Mouse (Mus musculus) pancreas, adult 10 weeks (tissue): ENCODE measurements around the gene Sun5. TPM values are rescaled to one million over a fixed set of nuclear protein-coding genes. Genes with fewer than 3 reads are reported as not detected.

Experiments
- polyA plus RNA-seq: library from polyadenylated mRNA; stranded (reverse); fragments of 350-450 nt; fragmentation: Illumina TruSeq; extraction: RNeasy Lipid Tissue Mini Kit (QIAGEN cat#74804); gene quantifications from one replicate; pipeline ENCODE4 v1.2.3, GENCODE M21; 2015; ENCODE audit warnings: low read depth, low replicate concordance; ENCODE audit not compliant: insufficient read depth

Gene Sun5
- not detected for polyA plus RNA-seq

GRCm38 (mm10) chr2:153870984-153871383, at the start of gene Sun5:
TSS of gene Sun5 (minus strand) at chr2:153871084.

DNA sequence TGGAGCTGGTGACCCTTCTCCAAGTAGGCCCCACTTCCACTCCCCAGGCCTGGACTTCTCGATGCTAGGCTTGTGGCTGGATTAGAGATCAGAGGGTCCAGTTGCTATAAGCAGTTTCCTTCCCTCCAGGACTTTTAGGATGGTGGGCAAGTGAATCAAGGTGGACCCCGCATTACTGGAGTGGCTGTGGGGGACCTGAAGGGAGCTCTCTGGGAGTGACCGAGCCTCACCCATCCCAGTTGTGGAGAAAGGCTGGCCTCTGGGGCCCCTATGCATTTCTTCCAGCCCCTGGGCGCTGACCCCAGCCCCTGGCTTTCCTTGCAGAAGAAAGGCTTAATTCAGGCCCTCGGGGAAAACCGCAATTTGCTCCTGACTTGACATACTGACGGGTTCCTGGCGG, 47.0 kb upstream of the Sun5 start, which contains the start of gene Bpifb3:
Bpifb3 (plus strand) TSS at position 301 of the 400 bp plus-strand sequence.

GRCm38 (mm10) chr2:153900088-153900487, 29.2 kb upstream of the Sun5 start, which contains the start of gene Bpifb6:
TSS of gene Bpifb6 (plus strand) at chr2:153900388.

DNA sequence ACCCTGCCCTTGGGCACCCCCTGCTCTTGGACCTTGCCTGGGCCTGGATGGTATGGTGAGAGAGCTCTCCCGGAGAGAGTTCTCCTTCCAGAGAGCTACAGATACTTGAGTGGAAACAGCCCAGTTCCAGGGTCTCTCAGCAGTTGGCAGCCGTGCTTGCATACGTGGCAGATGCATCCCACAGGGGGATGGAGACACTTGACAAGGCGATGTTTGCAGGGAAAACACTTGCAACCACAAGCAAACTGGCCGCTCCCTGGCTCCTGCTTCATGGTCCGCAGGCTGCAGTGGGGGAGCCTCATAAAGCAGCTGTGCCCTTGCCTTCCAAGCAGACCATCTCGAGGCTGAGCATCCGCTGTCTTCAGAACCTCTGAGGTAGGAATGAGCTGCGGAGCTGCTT, 3.9 kb upstream of the Sun5 start, which contains the start of gene Bpifb2:
Bpifb2 (plus strand) TSS at position 301 of the 400 bp plus-strand sequence.

Other genes with a start within 250 kb of the Sun5 start
- 5.7 TPM for gene Commd7, start 238.3 kb downstream of the Sun5 start, polyA plus RNA-seq
- 1.00 TPM for gene Dnmt3b, start 221.6 kb downstream of the Sun5 start, polyA plus RNA-seq
- not detected for gene Dnmt3c, start 174.4 kb downstream of the Sun5 start, polyA plus RNA-seq
- gene Mapre1, start 129.8 kb downstream of the Sun5 start, polyA plus RNA-seq = 10.2 TPM
- gene Efcab8, start 91.2 kb downstream of the Sun5 start, polyA plus RNA-seq = not detected
- not detected for gene Bpifb2, start 4.0 kb upstream of the Sun5 start, polyA plus RNA-seq
- gene Bpifb6, start 29.3 kb upstream of the Sun5 start, polyA plus RNA-seq = not detected
- gene Bpifb3, start 47.1 kb upstream of the Sun5 start, polyA plus RNA-seq = not detected
- gene Bpifb4, start 67.1 kb upstream of the Sun5 start, polyA plus RNA-seq = not detected
- gene Bpifa6, start 103.9 kb upstream of the Sun5 start, polyA plus RNA-seq = not detected
- gene Bpifa2, start 137.2 kb upstream of the Sun5 start, polyA plus RNA-seq = not detected